Mouse (Mus musculus): Measurements from ENCODE around the gene Prss36. TPM values are rescaled to one million over a fixed set of nuclear protein-coding genes. Genes with fewer than 3 reads are reported as not detected.
A peak's percentile ranks its signal among the peaks of the same experiment; 100 is the strongest.
"Not testable (repeated sequence)": the region's sequence is repeated elsewhere in the genome, so short reads cannot be mapped to it uniquely, and the experiment has no call there.

The Prss36 gene
- polyA plus RNA-seq, 1 experiment from 2014 or later = 8.8 TPM

DNA sequence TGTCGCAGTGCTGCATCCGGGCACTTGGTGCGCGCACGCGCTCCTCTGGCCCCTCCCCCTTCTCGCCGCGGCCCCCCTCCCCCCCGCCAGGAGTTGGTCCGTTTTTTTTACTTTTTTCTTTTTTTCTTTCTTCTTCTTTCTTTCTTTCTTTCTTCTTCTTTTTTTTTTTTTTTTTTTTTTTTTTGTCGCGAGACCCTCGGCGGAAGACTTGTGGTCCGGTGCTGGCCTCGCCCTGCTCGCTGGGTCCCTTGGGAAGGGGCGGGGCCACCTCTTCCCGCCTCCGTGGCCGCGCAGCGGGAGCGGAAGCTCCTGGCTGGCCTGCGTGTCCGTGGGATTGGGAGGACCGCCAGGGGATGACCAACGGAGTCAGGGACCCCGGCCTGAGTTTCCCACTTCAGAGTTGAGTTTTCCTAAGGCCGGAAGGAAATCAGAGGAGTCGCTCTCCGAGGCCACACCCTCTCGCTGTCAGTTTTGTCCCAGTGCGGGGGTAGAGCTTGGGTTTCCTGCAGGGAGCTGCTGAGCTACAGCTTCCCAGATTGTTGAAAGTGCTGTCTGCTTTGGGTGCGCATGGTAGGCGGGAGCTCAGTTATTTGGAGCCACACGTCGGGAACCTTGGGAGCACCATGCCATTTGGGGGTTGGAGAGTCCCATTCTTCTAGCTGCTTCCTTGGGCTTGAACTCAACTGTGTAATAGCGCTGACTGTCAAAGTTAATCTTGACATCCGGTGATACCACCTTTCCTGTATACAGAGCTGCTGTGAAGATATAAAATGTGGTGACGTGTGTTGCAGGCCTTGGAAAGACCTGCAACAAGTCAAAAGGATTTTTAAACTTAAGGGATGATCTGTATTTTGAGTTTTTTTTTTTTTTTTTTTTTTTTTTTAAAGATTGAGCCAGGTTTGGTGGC is 21.6 kb upstream of the Prss36 start:
- peaks cover 30% of the 10 kb centered on the region for H3K36me3 ChIP-seq (ENCODE audit: control insufficient read depth, insufficient read depth)
- peaks cover 16% of the 10 kb centered on the region for H3K4me1 ChIP-seq (ENCODE audit: control insufficient read depth, insufficient read depth, low read length)
- peak overlapping the region; percentile 94 for H3K27ac ChIP-seq (ENCODE audit: low read length)
- no peaks in the 10 kb centered on the region for H3K27me3 ChIP-seq (ENCODE audit: control insufficient read depth, insufficient read depth, low read length)
- H3K9me3 ChIP-seq (replicated peaks; ENCODE audit: control insufficient read depth, low read length) = no peaks in the 10 kb centered on the region
- ATAC-seq (replicated peaks; ENCODE audit: extremely low read depth, insufficient read depth, low FRiP score) = peak; percentile 47
- peak overlapping the region; percentile 95 for H3K9ac ChIP-seq (ENCODE audit: low read length)
- H3K4me2 ChIP-seq (ENCODE audit: low read depth, low read length) = peak overlapping the region; percentile 82
- H3K4me3 ChIP-seq (ENCODE audit: low read length) = peak overlapping the region; percentile 85
- under 1% methylated on average over 40 of the region's 42 CpGs for WGBS

DNA sequence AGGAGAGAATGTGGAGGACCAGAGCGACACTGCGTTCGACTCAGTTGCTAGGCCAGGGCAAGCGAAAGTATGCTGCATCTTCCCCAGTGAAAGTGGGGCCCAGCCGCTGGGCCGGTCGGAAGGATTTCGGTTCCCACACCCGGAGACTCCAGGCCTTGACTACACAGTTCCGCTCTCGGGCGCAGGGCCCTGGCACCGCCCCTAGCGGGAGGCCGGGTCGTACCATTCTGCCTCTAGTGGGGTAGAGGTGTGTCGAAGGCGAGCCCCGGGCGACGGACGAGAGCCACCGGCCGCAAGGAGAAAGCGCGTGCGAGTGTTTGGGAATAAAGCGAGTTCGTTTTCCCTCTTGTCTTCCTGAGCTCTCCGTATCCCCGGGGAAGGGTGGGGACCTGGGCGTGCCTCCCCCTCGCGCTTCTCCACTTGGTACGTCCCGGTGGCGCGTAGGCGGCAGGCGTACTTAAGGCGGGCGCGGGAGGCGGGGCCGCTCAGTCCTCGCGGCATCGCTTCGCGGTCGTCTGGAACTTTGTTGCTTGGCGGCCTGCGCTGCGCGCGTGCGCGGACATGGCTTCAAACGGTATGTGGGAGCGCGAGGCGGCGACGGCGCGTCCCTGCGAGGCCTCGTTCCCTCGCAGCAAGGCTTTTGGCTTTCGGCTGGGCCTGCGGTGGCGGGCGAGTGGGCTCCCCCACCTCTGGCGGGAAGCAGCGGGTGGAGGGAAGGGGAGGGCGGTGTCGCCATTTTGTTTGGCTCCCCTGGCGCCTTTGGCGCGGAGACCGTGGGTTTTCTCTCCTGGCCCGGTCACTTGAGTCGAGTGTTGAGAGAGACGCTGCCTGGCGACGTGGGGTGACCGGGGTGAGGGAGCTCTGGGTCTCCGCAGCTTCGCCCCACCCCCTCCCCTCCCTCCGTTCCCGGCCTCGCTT is 20.7 kb upstream of the Prss36 start, which contains the start of gene Fus:
Fus (plus strand) TSS at position 454 of the 918 bp plus-strand sequence.
- Histone ChIP-seq H3K4me3 (ENCODE audit: low read length) (peak within 1 kb of the TSS; percentile 85), H3K27ac (ENCODE audit: low read length) (peak within 1 kb of the TSS; percentile 94), H3K9ac (ENCODE audit: low read length) (peak within 1 kb of the TSS; percentile 95), H3K27me3 (ENCODE audit: control insufficient read depth, insufficient read depth, low read length) (no peaks in the 10 kb centered on the region), H3K9me3 (replicated peaks; ENCODE audit: control insufficient read depth, low read length) (no peaks in the 10 kb centered on the region), H3K4me2 (ENCODE audit: low read depth, low read length) (peak within 1 kb of the TSS; percentile 82), H3K4me1 (ENCODE audit: control insufficient read depth, insufficient read depth, low read length) (peaks cover 16% of the 10 kb centered on the region), H3K36me3 (ENCODE audit: control insufficient read depth, insufficient read depth) (peaks cover 23% of the 10 kb centered on the region)
- under 1% methylated on average over 85 of the region's 92 CpGs for WGBS
- peak; percentile 93 for ATAC-seq (replicated peaks; ENCODE audit: extremely low read depth, insufficient read depth, low FRiP score)

DNA sequence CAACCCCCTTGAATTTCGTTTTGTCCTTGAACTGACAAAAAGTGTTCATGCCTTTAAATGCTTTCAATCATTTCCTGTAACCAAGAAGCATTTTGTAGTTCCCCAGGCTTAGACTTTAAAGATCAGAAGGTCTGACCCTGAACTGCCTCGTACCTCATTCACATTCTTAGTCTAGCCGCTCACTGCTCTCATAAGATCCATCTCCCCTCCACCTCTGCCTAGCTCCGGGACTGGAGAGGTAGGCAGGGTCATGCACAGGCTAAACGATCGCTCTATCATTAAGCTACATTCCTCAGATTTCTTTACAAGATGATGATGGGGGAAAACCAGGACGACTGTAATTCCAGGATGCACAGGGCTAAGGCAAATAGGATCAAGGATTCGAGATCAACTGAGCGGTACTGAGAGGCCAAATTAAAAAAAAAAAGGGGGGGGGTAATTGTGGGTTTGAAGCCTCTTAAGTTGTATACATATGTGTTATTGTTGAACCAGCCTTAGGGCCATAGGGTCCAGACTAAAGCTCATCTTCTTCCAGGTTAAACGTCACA is 19.9 kb upstream of the Prss36 start:
- H3K4me1 ChIP-seq (ENCODE audit: control insufficient read depth, insufficient read depth, low read length) = peaks cover 16% of the 10 kb centered on the region
- no peaks in the 10 kb centered on the region for H3K27me3 ChIP-seq (ENCODE audit: control insufficient read depth, insufficient read depth, low read length)
- peak overlapping the region; percentile 94 for H3K27ac ChIP-seq (ENCODE audit: low read length)
- peak overlapping the region; percentile 95 for H3K9ac ChIP-seq (ENCODE audit: low read length)
- WGBS = 10% methylated on average over 10 of the region's 10 CpGs
- H3K4me3 ChIP-seq (ENCODE audit: low read length) = peak overlapping the region; percentile 85
- no peaks in the 10 kb centered on the region for H3K9me3 ChIP-seq (replicated peaks; ENCODE audit: control insufficient read depth, low read length)
- H3K36me3 ChIP-seq (ENCODE audit: control insufficient read depth, insufficient read depth) = peaks cover 16% of the 10 kb centered on the region
- H3K4me2 ChIP-seq (ENCODE audit: low read depth, low read length) = peak overlapping the region; percentile 67
- ATAC-seq (replicated peaks; ENCODE audit: extremely low read depth, insufficient read depth, low FRiP score) = no peak

DNA sequence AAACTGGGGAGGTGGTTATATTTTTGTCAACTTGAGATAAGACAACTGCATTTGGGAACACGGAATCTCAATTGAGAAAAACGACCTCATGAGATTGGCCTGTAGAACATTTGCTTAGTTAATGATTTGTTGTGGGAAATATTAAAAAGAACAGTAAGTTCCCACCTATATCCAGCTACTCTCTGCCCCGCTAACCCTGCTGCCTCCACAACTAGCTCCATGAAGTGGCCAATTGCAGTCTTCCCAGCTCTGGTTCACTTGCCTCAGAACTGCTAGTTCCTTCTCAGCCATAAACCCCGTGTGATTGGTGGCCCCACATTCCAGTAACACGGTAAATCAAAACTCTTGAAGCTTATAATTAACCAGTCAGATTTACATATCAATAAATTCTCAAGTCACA is 12.8 kb upstream of the Prss36 start:
- ATAC-seq (replicated peaks; ENCODE audit: extremely low read depth, insufficient read depth, low FRiP score) = no peak
- 59% methylated on average over 5 of the region's 5 CpGs for WGBS
- H3K9ac ChIP-seq (ENCODE audit: low read length) = no peak overlapping the region

DNA sequence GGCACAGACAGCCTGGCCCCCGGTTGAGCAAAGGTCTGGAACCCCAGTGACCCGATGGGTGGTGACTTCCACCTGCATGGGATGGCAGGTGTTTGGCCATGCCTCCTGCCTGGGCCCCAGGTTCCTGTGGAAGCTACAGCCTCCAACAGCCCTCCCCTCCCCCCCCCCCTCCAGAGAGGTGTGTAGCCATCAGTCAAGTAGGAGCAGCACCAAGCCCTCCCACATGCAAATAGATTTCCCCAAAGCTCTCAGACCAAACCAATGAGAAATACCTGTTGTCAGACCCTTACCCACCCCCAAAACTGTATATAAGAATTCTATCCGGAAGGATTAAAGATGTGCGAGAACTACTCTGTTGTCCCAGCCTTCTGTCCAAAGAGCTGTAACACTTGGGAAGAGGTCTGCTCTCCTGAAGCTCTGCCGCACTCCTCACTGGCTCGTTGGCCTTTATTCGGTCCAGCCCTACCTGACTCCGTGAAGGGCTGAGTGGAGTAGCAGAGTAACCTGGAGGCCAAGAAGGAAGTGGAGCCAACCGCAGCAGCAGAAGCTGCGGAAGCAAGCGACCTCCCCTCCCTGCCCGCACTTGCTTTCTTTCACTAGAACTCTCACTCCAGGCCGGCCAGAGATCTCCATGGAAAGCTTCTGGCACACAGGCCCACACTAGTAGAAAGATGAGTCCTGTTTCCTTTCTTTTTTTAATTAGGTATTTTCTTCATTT is 6.5 kb upstream of the Prss36 start:
- H3K36me3 ChIP-seq (ENCODE audit: control insufficient read depth, insufficient read depth) = no peaks in the 10 kb centered on the region
- 33% methylated on average over 13 of the region's 13 CpGs for WGBS

More for the DNA sequence above, 12.8 kb upstream of the Prss36 start:
- Histone ChIP-seq H3K4me2 (ENCODE audit: low read depth, low read length) (no peak overlapping the region), H3K4me1 (ENCODE audit: control insufficient read depth, insufficient read depth, low read length) (no peaks in the 10 kb centered on the region), H3K4me3 (ENCODE audit: low read length) (no peak overlapping the region), H3K27ac (ENCODE audit: low read length) (no peak overlapping the region), H3K9me3 (replicated peaks; ENCODE audit: control insufficient read depth, low read length) (0 out of 2 replicates have a peak, but pooled peaks cover 3% of the 10 kb centered on the region), H3K27me3 (ENCODE audit: control insufficient read depth, insufficient read depth, low read length) (no peaks in the 10 kb centered on the region), H3K36me3 (ENCODE audit: control insufficient read depth, insufficient read depth) (no peaks in the 10 kb centered on the region)

GRCm38 (mm10) chr7:127944614-127945013 is 1.9 kb downstream of the Prss36 start:
- Histone ChIP-seq H3K36me3 (ENCODE audit: control insufficient read depth, insufficient read depth) (no peaks in the 10 kb centered on the region), H3K9ac (ENCODE audit: low read length) (peak overlapping the region; percentile 35), H3K4me2 (ENCODE audit: low read depth, low read length) (peak overlapping the region; percentile 42), H3K27ac (ENCODE audit: low read length) (no peak overlapping the region), H3K9me3 (replicated peaks; ENCODE audit: control insufficient read depth, low read length) (no peaks in the 10 kb centered on the region), H3K4me1 (ENCODE audit: control insufficient read depth, insufficient read depth, low read length) (no peaks in the 10 kb centered on the region), H3K27me3 (ENCODE audit: control insufficient read depth, insufficient read depth, low read length) (peaks cover 15% of the 10 kb centered on the region), H3K4me3 (ENCODE audit: low read length) (peak overlapping the region; percentile 12)
- ATAC-seq (replicated peaks; ENCODE audit: extremely low read depth, insufficient read depth, low FRiP score) = peak; percentile 73
- WGBS = 5% methylated on average over 23 of the region's 23 CpGs

More for the DNA sequence above, 6.5 kb upstream of the Prss36 start:
- no peak for ATAC-seq (replicated peaks; ENCODE audit: extremely low read depth, insufficient read depth, low FRiP score)
- no peak overlapping the region for H3K4me3 ChIP-seq (ENCODE audit: low read length)
- H3K27me3 ChIP-seq (ENCODE audit: control insufficient read depth, insufficient read depth, low read length) = no peaks in the 10 kb centered on the region
- no peaks in the 10 kb centered on the region for H3K4me1 ChIP-seq (ENCODE audit: control insufficient read depth, insufficient read depth, low read length)
- no peaks in the 10 kb centered on the region for H3K9me3 ChIP-seq (replicated peaks; ENCODE audit: control insufficient read depth, low read length)
- no peak overlapping the region for H3K27ac ChIP-seq (ENCODE audit: low read length)
- H3K4me2 ChIP-seq (ENCODE audit: low read depth, low read length) = no peak overlapping the region
- H3K9ac ChIP-seq (ENCODE audit: low read length) = no peak overlapping the region

DNA sequence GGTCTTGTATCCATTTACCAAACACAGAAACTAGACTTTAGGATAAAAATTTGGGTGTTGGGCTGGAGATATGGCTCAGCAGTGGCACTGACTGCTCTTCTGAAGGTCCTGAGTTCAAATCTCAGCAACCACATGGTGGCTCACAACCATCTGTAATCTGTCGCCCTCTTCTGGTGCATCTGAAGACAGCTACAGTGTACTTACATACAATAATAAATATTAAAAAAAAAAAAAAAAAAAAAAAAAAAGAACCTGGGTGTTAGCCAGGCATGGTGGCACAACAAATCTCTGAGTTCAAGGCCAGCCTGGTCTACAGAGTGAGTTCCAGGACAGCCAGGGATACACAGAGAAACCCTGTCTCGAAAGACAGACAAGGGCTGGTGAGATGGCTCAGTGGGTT is 4.4 kb downstream of the Prss36 start:
- not testable (repeated sequence) for H3K27ac ChIP-seq (ENCODE audit: low read length); H3K9ac ChIP-seq (ENCODE audit: low read length); H3K9me3 ChIP-seq (replicated peaks; ENCODE audit: control insufficient read depth, low read length); ATAC-seq (replicated peaks; ENCODE audit: extremely low read depth, insufficient read depth, low FRiP score); H3K4me1 ChIP-seq (ENCODE audit: control insufficient read depth, insufficient read depth, low read length); H3K4me2 ChIP-seq (ENCODE audit: low read depth, low read length); H3K4me3 ChIP-seq (ENCODE audit: low read length); H3K36me3 ChIP-seq (ENCODE audit: control insufficient read depth, insufficient read depth)
- 57% methylated on average over 2 of the region's 2 CpGs for WGBS
- peaks cover 15% of the 10 kb centered on the region for H3K27me3 ChIP-seq (ENCODE audit: control insufficient read depth, insufficient read depth, low read length)

DNA sequence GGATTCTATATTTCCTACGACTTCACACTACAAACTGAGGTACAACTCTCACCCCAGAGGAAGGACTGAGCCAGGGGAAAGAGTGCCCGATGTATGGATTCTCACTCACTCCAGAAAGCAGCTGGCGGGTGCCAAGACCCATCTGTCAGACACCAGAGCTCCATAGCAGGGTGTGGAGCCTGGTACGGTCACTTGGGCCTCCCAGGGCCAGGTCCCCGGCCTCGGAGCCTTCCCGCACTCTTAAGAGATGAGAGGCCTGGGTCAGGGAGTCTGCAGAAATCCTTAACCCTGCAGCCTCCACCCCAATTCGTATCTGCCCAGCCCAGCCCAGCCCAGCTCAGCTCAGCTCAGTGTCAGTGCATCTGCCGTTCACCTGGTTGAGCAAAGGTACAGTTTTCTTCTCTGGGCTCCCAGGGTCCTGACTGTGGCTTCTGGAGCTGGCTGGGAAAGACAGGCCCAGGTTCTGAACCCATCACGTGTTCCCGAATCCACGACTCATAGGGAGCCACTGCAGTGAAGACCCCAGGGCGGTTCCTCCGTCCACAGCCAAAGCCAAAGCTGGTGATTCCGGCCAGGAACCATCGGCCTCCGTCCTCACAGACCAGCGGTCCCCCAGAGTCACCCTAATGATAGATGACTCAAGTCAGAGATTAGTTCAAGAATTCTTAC is 10.2 kb downstream of the Prss36 start:
- H3K9me3 ChIP-seq (replicated peaks; ENCODE audit: control insufficient read depth, low read length) = no peaks in the 10 kb centered on the region
- no peaks in the 10 kb centered on the region for H3K27me3 ChIP-seq (ENCODE audit: control insufficient read depth, insufficient read depth, low read length)
- no peak for ATAC-seq (replicated peaks; ENCODE audit: extremely low read depth, insufficient read depth, low FRiP score)
- peak overlapping the region; percentile 81 for H3K9ac ChIP-seq (ENCODE audit: low read length)
- peak overlapping the region; percentile 86 for H3K4me2 ChIP-seq (ENCODE audit: low read depth, low read length)
- 52% methylated on average over 18 of the region's 18 CpGs for WGBS
- peaks cover 8% of the 10 kb centered on the region; the same call in 1 of the 2 replicates for H3K4me1 ChIP-seq (ENCODE audit: control insufficient read depth, insufficient read depth, low read length)
- H3K27ac ChIP-seq (ENCODE audit: low read length) = no peak overlapping the region; the same call in 1 of the 2 replicates
- H3K4me3 ChIP-seq (ENCODE audit: low read length) = peak overlapping the region; percentile 69
- no peaks in the 10 kb centered on the region for H3K36me3 ChIP-seq (ENCODE audit: control insufficient read depth, insufficient read depth)

Data from heart, embryonic 16.5 days (tissue).